Mouse (Mus musculus): ENCODE results near the gene Ttyh3. TPM values are rescaled to one million over a fixed set of nuclear protein-coding genes. Genes with fewer than 3 reads are reported as not detected.
A peak's percentile ranks its signal among the peaks of the same experiment; 100 is the strongest.

The Ttyh3 gene
- polyA plus RNA-seq, 1 experiment from 2014 or later, result 21.4 TPM

- 77% methylated on average over 9 of the region's 9 CpGs for WGBS
- Histone ChIP-seq H3K9ac (ENCODE audit: low read depth, low read length) (no peak overlapping the region), H3K4me2 (replicated peaks; ENCODE audit: low read depth) (no peak overlapping the region), H3K4me3 (ENCODE audit: low read depth, low read length) (no peak overlapping the region), H3K9me3 (ENCODE audit: control insufficient read depth) (no peaks in the 10 kb centered on the region), H3K27me3 (replicated peaks; ENCODE audit: control insufficient read depth, insufficient read depth, low read length) (no peaks in the 10 kb centered on the region), H3K4me1 (replicated peaks; ENCODE audit: control insufficient read depth, insufficient read depth, low read length) (no peaks in the 10 kb centered on the region; the same call in 1 of the 2 replicates), H3K36me3 (ENCODE audit: control insufficient read depth, insufficient read depth) (peaks cover 40% of the 10 kb centered on the region), H3K27ac (ENCODE audit: low read depth, low read length) (no peak overlapping the region)
- no peak for ATAC-seq
- no peak for TF ChIP-seq CTCF (IDR thresholded peaks at IDR 0.05; ENCODE audit: low read depth)
Observed at GRCm38 (mm10) chr5:140621092-140621491, 27.7 kb downstream of the Ttyh3 start.

DNA sequence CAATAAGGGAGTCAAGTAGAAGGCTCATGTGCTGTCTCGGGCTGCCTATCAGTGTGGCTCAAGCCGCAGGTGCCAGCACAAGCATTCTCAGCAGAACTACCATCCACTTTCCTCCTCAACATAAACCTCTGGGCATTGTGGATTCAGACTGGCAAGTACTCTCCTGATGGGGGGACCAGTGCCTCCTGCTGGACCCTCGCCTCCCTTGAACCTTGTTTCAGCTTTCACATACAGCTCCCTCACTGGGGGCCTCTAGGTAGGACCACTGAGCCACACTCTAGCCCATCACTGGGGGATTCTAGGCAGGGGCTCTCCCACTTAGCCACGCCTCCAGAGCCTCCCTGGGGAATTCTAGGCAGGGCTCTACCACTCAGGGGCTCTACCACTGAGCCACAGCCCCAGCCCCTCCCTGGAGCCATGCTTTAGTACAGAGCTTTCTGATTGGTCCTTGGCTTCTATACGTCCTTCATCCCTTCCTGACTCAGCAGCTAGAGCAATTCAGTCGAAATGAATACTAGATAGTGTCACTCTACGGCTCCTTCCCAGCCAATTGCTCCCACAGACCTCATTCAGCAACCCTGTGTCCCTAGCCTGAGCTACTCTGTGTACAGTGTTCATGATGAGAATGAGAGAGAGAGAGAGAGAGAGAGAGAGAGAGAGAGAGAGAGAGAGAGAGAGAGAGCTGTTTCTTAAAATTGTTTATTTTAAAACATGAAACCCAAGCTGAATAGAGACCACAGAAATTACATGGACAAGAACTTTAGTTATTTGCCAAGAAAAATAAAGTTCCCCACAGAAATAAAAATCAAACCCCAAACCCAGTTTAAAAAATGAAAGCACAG, 28.7 kb downstream of the Ttyh3 start:
- no peaks in the 10 kb centered on the region; the same call in 1 of the 2 replicates for H3K4me1 ChIP-seq (replicated peaks; ENCODE audit: control insufficient read depth, insufficient read depth, low read length)
- 51% methylated on average over 7 of the region's 7 CpGs for WGBS
- no peak overlapping the region for H3K27ac ChIP-seq (ENCODE audit: low read depth, low read length)
- no peaks in the 10 kb centered on the region for H3K9me3 ChIP-seq (ENCODE audit: control insufficient read depth)
- H3K4me2 ChIP-seq (replicated peaks; ENCODE audit: low read depth), result no peak overlapping the region
- peaks cover 34% of the 10 kb centered on the region for H3K36me3 ChIP-seq (ENCODE audit: control insufficient read depth, insufficient read depth)
- no peaks in the 10 kb centered on the region for H3K27me3 ChIP-seq (replicated peaks; ENCODE audit: control insufficient read depth, insufficient read depth, low read length)
- no peak for TF ChIP-seq CTCF (IDR thresholded peaks at IDR 0.05; ENCODE audit: low read depth)
- no peak overlapping the region for H3K9ac ChIP-seq (ENCODE audit: low read depth, low read length)
- no peak overlapping the region for H3K4me3 ChIP-seq (ENCODE audit: low read depth, low read length)
- no peak for ATAC-seq

GRCm38 (mm10) chr5:140619151-140619771, 29.6 kb downstream of the Ttyh3 start:
- no peak overlapping the region for H3K4me2 ChIP-seq (replicated peaks; ENCODE audit: low read depth)
- H3K4me3 ChIP-seq (ENCODE audit: low read depth, low read length), result no peak overlapping the region
- no peak overlapping the region for H3K27ac ChIP-seq (ENCODE audit: low read depth, low read length)
- H3K4me1 ChIP-seq (replicated peaks; ENCODE audit: control insufficient read depth, insufficient read depth, low read length), result no peaks in the 10 kb centered on the region; the same call in 1 of the 2 replicates
- 26% methylated on average over 6 of the region's 6 CpGs for WGBS
- peak; percentile 94 for TF ChIP-seq CTCF (IDR thresholded peaks at IDR 0.05; ENCODE audit: low read depth)
- ATAC-seq, result 0 out of 2 replicates have a peak, but pooled peaks have one; percentile 22
- H3K27me3 ChIP-seq (replicated peaks; ENCODE audit: control insufficient read depth, insufficient read depth, low read length), result no peaks in the 10 kb centered on the region
- no peaks in the 10 kb centered on the region for H3K9me3 ChIP-seq (ENCODE audit: control insufficient read depth)
- no peak overlapping the region for H3K9ac ChIP-seq (ENCODE audit: low read depth, low read length)
- H3K36me3 ChIP-seq (ENCODE audit: control insufficient read depth, insufficient read depth), result peaks cover 32% of the 10 kb centered on the region

GRCm38 (mm10) chr5:140617714-140618113, 31.1 kb downstream of the Ttyh3 start:
- Histone ChIP-seq H3K9ac (ENCODE audit: low read depth, low read length) (no peak overlapping the region), H3K36me3 (ENCODE audit: control insufficient read depth, insufficient read depth) (peaks cover 25% of the 10 kb centered on the region), H3K4me3 (ENCODE audit: low read depth, low read length) (no peak overlapping the region), H3K9me3 (ENCODE audit: control insufficient read depth) (no peaks in the 10 kb centered on the region), H3K4me1 (replicated peaks; ENCODE audit: control insufficient read depth, insufficient read depth, low read length) (no peaks in the 10 kb centered on the region; the same call in 1 of the 2 replicates), H3K27ac (ENCODE audit: low read depth, low read length) (no peak overlapping the region; the same call in 1 of the 2 replicates), H3K4me2 (replicated peaks; ENCODE audit: low read depth) (no peak overlapping the region), H3K27me3 (replicated peaks; ENCODE audit: control insufficient read depth, insufficient read depth, low read length) (no peaks in the 10 kb centered on the region)
- ATAC-seq, result no peak
- TF ChIP-seq CTCF (IDR thresholded peaks at IDR 0.05; ENCODE audit: low read depth), result no peak
- WGBS, result 60% methylated on average over 5 of the region's 5 CpGs

DNA sequence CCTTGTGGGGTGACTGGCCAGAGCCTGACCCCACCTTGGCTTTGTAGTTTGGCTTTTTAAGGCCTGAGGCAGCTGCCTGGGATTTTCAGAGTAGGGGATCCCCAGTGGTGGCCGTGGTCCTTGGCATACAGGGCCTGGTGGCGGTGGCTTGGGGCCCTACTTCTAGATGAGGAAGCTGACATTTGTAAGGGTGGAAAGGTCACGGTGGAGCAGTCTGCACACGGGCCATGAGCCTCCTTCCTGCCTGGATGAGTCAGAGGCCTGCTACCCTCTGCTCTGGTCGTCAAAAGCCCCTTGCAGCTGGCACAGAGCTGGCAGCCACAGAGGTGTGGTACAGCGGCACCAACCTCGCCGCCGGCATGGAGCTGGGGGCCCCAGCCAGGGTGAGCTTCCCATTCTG, 32.1 kb downstream of the Ttyh3 start:
- Histone ChIP-seq H3K27me3 (replicated peaks; ENCODE audit: control insufficient read depth, insufficient read depth, low read length) (no peaks in the 10 kb centered on the region; the same call in 1 of the 2 replicates), H3K27ac (ENCODE audit: low read depth, low read length) (no peak overlapping the region; the same call in 1 of the 2 replicates), H3K4me2 (replicated peaks; ENCODE audit: low read depth) (no peak overlapping the region), H3K36me3 (ENCODE audit: control insufficient read depth, insufficient read depth) (peaks cover 18% of the 10 kb centered on the region; the same call in 1 of the 2 replicates), H3K4me1 (replicated peaks; ENCODE audit: control insufficient read depth, insufficient read depth, low read length) (peaks cover 2% of the 10 kb centered on the region; the same call in 1 of the 2 replicates), H3K4me3 (ENCODE audit: low read depth, low read length) (no peak overlapping the region), H3K9me3 (ENCODE audit: control insufficient read depth) (no peaks in the 10 kb centered on the region), H3K9ac (ENCODE audit: low read depth, low read length) (no peak overlapping the region)
- no peak for TF ChIP-seq CTCF (IDR thresholded peaks at IDR 0.05; ENCODE audit: low read depth)
- no peak for ATAC-seq
- WGBS, result 47% methylated on average over 9 of the region's 9 CpGs

DNA sequence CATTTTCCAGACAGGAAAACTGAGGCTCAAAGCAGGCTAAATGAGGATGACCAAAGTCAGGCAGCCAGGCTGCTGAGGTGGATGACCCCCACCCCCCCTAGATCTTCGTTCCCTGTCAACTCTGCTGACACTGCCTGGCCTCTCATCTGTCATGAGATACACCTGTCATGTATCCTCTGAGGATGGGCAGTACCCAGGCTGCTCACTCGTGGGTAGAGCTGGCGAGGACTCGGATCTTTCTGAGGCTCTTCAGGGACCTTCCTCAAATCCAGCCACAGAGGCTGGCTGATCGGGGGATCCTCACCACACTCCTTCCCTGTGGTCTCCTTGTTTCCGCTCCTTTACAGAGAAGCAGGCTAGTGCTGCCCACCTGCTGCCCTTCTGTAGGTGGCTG, 32.7 kb downstream of the Ttyh3 start:
- no peak overlapping the region for H3K4me3 ChIP-seq (ENCODE audit: low read depth, low read length)
- H3K9me3 ChIP-seq (ENCODE audit: control insufficient read depth), result no peaks in the 10 kb centered on the region
- H3K4me2 ChIP-seq (replicated peaks; ENCODE audit: low read depth), result no peak overlapping the region
- ATAC-seq, result no peak
- peak overlapping the region; percentile 28; the same call in 1 of the 2 replicates for H3K27ac ChIP-seq (ENCODE audit: low read depth, low read length)
- H3K4me1 ChIP-seq (replicated peaks; ENCODE audit: control insufficient read depth, insufficient read depth, low read length), result peaks cover 7% of the 10 kb centered on the region
- no peaks in the 10 kb centered on the region; the same call in 1 of the 2 replicates for H3K27me3 ChIP-seq (replicated peaks; ENCODE audit: control insufficient read depth, insufficient read depth, low read length)
- H3K9ac ChIP-seq (ENCODE audit: low read depth, low read length), result no peak overlapping the region
- TF ChIP-seq CTCF (IDR thresholded peaks at IDR 0.05; ENCODE audit: low read depth), result no peak
- WGBS, result 85% methylated on average over 6 of the region's 6 CpGs
- peaks cover 15% of the 10 kb centered on the region; the same call in 1 of the 2 replicates for H3K36me3 ChIP-seq (ENCODE audit: control insufficient read depth, insufficient read depth)
